Mouse (Mus musculus) right cerebral cortex, postnatal 14 days (tissue): ENCODE measurements at regions not wholly inside any gene's neighbourhood (a gene's known extent, or its start where the extent isn't known, plus 50 kb on each side); places are given as distances from the start of the nearest gene placed in this dataset.
"Not testable (repeated sequence)": the region's sequence is repeated elsewhere in the genome, so short reads cannot be mapped to it uniquely, and the experiment has no call there.

Experiments used
- DNase-seq: peaks from one replicate; pipeline ENCODE4 v3.0.0; 2022

DNA sequence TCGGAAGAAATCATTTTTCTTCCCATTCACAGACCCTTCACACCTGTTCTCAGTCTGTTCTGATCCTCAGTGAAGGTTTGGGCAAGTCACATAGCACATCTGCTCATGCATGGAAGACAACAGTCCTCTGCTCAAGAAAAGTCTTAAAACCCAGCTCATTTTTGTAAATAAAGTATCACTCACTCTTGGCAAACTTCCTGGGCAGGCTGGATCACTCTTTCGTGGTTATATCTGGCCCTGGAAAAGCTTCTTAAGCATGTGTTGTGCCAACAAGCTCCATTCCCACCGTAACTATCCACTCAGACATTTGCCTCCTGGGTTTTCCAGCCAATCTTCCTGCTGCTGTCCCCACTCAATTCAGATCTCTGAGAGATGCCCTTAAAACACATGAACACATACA lies 103.2 kb upstream of the Cep85l start:
- DNase-seq: no peak

DNA sequence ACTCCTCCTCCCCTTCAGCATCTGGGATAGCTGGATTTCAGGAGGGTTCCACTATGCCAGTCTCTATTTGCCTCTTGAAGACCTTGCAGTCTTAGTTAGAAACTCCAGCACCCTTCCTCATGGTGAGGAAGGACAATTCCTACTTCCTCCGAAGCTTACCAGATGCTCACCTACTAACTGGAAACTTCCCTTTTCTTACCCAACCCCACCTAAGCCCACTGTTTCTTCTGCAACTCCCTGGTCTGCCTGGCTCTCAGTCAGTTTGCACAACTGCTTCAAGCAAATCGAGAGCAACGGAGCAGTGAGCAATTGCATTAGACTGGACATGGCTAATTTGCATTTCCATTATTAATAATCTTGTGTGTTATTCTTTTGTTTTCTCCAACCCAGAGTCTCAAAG lies 90.5 kb upstream of the Cep85l start:
- no peak for DNase-seq

DNA sequence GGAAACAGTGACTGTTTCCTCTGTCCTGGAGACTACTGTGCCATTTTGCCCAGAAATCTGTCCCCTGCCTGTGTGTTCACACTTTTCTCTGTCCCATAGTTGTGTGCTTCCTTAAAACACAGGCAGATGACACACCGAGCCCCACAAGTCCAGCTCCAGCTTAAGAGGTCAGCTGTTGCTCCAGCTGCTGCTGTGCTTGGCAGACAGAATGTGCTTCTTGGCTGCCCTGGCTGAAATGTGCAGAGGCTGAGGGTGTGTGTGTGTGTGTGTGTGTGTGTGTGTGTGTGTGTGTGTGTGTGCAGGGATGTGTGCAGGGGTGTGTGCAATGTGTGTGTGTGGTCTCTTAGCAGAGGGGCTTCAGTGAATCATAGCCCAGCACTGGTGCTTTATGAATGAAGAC lies 89.9 kb upstream of the Cep85l start:
- DNase-seq: no peak

DNA sequence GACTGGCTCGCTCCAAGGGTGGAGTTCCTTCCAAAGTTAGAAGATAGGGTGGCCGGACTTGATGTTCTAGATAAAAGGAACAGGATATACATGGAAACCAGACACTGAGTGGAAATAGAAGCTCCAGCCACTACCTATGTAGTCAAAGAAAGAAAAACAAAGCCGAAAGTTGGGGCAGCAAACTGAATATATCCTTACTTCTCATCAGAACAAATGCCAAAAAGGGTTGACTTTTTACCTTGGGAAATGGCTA lies 88.5 kb upstream of the Cep85l start:
- DNase-seq: no peak

DNA sequence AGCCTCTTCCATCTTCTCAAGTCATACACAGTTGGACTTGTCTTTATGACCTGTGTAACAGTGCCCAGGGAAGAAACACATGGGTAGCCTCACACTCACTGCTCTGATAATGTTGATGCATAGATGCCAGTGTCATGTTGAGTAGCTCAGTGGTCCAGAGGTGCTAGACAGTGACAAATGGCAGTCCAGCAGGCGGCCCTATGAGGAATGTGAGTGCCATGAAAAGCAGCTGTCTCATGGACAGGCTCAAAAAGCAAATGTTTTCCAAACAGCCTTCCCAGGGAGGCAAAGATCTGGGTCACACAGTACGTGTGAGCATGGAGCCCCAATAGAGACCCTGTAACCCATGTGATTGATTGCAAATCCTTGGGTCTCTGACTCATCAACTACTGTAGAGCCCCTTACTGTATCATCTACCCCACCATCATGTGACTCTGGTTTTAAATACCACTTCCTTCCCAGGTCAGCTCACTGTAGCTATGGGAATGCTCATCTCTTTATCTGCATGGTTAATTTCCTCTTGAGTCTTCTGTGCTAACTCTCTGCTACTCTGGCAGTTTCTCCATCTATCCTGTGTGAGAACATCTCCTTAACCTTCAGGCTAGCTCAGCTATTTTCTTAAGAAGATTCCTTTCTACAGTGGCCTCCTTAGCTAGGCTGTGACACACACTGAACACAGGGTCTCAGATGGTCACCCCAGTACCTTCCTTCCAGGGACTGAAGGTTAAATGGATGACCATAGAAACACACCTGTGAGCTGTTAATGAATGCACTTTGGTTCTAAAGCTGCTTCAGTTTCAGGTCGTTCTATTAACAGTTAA lies 87.9 kb upstream of the Cep85l start:
- DNase-seq: no peak

DNA sequence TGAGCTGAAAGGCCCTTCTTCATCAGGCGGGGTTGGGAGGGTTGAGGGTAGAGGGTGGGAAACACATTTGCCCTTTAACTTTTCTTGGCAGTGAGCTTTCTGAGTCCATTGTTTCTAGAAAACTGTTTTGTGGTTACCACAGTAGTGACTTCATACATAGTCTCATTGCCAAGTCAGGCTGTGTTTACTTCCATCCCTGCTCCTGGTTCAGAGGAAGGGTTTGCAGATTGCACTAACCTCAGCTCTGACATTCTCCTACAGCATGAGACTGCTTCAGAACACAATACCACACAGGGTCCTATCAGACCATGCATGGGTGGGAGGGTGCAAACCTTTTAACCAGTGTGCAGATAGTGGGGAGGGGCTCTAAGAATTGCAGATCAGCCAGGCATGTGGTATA lies 87.1 kb upstream of the Cep85l start:
- no peak for DNase-seq

DNA sequence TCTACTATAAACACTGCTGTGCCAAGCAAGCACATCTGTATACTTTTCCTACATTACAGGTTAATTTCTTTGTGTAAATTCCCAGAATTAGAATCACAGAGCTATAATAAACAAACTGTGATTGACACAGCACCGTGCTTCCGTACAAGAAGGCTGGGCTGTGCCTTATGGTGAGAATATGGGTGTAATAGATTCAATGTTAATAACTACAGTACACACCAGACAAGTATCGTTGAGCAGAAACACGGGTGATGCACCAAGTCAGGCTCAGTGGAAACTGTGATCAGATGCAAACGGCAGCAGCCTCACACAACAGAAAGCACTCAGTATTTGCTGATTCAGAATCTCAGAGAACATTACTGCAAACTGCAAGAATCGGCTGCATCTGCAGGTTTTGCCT lies 86.5 kb upstream of the Cep85l start:
- no peak for DNase-seq

DNA sequence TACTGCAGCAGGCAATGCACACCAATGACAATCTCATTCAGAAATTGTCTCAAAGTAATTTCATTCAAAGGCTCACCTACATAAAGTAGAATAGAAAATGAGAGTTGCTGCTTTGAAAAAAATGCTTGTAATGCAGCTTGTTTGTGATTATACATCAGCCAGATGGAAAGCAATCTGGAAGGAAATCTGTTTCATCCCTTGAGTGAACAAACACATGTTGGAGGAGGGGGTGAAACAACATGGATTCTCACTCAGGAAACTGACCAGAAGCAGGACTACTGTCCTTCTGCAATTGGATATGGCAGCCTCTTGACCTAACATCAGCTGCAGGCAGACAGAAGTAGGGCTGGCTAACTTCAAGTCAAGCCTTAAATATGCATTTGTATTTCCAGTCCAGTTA lies 84.8 kb upstream of the Cep85l start:
- no peak for DNase-seq

DNA sequence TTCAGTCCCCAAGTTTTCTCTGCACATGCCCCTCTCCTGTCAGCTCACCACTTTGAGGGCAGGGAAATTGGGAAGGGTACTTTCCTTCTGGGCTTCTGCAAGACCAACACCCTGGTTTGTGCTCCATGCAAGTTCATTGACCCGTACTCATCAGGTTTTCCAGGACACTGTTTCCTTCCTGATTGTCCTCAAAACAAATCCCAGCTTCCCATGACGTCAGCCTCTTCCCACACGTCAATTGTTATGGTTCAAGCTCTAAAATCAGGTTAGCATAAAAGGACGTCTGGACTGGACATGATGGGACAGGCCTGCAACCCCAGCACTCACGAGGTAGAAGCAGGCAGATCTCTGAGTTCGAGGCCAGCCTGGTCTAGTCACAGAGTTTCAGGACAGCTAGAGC lies 84.3 kb upstream of the Cep85l start:
- DNase-seq: no peak

DNA sequence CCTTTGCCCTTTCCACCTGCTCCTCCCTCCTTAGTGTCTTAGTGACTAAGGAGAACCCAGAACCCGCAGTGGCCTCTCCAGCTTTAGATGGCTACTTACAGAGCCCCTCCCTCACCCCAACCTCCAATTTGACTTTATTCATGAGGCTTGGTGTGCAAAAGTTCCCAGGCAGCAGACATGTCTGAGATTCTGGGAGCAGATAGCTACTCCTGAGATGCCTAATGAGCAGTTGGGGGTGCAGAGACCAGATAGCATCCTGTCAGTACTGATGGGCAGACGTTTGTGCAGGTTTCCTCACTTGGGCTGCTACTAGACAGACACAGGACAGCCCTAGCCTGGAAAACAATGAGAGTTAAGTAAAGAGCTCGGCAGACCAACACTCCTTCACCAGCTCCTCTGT lies 83.7 kb upstream of the Cep85l start:
- no peak for DNase-seq

DNA sequence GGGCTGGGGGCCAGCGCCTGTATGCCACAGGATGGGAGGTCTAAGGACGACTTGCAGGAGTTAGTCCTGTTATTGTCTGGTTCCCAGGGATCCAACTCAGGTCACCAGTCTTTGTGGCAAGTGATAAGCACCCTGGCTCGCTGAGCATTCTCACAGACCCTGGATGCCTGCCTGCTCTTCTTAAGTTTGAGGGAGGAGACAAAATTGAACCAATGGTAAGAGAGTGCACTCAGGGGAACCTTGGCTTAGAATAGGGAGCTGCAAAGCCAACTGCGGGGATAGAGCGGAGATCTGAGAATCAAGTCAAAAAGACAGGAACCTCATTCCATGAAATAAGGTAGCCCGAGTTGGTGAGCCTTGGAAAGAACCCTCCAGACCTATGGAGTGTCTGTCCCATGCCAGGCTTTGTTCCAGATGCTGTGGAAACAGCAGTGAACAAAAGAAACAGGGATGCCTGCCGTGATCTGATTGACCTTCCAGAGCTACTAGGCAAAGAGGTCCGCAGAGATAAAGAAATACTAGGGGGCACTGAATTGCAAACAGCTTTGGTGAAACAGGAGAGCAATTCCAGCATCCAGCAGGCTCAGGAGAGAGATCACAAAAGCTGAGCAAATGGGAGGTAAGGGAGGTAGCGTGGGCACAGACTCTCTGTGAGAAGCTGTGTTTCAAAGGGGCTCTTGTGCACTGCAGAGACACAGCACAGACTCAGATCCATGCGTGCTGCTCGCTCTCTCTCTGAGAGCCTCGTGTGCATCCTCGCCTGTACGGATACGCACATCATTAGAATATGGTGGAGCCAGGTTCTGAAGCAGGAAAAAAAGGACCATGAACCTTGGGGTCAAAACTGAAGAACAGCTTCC lies 82.9 kb upstream of the Cep85l start:
- DNase-seq: peak; percentile 6

DNA sequence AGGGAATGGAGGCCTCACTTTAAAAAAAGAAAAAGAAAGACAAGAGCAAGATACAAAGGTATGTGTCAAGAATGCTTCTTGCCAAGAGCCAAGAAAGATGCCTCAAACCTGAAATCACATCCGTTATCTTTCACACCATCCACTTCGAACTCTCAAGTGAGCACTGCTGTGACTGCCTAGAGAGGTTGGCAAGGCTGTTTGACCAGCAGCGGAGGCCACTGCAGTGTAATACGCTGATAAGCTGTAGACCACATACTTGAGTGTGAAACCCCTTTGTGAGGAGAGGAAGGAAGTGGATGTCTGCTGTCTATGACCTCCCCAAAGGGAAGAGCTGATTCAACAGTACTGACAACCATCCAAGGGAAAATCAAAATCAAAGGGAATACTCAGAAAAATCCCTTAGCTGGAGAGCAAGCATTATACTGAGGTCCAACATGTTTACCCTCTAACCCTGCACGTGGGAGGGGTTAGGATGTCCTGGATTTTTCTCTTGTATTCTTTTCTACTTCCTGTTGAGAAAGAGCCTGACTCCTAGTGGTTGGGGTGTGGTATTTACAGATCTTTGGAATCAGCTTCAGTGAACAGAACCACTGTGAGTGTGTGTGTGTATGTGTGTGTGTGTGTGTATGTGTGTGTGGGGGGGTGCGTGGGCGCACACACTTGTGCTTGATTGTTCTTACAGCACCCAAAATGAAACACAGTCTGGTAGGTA lies 81.5 kb upstream of the Cep85l start:
- DNase-seq: no peak

DNA sequence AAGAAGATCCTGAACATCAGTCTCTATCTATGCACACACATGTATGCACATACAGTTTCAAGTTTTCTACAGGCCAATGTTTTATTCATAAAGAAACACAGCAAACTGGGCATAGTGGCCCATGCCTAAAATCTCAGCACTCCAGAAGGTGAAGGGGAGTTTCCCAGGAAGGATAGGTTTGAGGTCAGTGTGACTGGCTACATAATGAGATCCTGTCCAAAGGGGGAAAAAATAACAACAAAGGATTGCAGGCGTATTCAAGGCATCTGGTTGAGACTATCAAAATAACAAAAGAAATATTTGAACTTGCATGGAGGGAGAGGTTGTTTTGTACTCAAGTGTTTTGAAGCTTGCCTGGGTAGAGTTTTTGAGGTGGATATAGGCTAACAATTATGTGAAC lies 80.0 kb upstream of the Cep85l start:
- DNase-seq: not testable (repeated sequence)

DNA sequence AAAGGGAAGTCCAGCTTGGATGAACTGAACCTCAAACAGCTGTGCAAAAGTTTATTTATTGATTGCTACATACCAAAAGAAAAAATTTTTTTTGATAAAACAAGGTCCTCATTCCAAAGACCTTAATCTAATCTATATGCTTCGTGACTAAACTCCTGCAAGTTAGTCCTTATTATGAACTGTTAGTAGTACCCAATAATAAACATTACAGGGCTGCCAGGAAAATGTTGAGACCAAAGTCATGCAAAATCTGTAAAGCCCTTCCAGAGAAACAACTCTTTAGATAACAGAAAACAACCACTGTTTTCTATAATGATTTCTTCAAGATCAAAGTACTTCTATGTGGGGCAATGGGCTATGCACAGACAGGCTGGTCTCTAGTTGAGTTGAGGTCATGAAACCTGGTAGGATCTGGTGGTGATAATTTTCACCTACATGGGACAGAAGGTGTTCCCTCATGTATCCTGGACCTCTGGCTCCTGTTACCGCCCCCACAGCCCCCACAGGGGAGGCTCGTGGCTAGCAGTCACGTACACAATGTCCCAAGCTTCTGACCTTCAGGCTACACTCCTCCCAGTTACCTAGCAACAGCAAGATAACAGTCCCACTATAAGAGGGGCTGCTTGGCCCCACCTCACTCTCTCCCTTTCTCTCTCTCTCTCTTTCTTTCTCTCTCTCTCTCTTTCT lies 76.4 kb upstream of the Cep85l start:
- DNase-seq: no peak

DNA sequence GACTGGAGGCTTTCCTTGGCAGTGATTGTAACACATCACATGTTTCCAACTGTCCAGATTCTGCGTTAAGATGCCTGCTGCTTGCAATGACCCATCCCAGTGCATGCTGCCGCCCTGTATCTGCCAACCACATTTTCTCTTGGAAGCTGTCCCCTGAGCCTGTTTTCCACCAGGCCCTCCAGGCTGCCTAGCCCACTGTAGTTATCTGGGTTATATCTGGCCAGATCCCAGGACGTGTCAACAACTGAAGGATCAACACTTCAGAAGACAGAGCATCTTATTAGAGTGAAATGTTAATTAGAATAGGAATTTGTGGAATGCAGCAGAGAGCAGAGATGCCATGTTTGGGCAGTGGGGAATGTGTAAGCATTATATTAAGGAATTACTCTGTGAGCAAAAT lies 65.0 kb upstream of the Cep85l start:
- DNase-seq: no peak

DNA sequence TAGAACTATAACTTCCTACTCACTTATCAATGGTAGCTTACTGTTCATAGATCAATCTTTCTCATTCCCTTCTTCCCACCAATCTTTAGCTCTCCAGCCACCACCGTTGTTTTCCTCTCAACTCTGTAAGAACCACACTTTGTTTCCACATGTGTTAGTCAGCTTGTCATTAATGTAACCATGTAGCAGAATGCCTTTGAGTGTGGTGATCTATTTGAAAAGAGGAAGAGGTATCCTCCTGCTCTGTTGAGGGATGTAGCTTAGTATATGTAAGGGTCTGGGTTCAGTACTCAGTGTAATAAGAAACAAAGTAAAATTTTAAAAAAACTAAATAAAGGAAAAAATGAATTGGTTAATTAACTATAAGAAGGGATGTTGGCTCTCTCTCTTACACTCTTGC lies 63.7 kb upstream of the Cep85l start:
- no peak for DNase-seq

DNA sequence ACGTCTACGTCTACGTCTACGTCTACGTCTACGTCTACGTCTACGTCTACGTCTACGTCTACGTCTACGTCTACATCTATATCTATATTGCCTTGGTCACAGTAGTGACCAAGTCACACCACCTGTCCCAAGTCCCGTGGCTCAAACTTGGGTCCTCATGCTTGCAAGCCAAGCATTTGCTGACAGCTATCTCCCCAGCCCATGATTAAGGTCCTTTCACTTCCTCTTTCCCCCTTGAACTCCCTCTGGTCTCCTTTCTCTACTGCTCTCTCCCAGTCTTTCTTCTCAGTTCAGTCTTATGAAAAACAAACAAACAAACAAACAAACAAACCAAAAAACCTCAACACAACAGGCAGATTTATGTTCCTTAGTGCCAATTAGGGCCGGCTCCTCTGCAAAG lies 63.2 kb upstream of the Cep85l start:
- DNase-seq: no peak

DNA sequence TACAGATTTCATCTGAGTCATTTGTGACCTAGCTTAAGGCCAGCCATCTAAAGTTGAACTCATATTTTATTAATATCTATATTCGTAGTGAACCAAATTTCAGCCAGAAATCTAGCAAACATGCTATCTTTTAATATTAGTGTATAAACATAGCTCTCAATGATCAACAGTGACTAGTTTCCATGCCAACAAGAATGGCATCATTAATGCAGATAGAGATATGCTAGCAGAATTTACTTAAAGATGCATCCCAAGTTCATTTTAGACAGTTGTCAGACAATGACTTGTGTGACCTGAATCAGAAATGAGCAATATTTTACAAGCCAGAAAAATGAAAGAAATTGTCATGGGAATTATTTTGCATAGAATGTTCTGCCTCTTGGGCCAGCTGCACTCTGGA lies 60.5 kb upstream of the Cep85l start:
- no peak for DNase-seq

DNA sequence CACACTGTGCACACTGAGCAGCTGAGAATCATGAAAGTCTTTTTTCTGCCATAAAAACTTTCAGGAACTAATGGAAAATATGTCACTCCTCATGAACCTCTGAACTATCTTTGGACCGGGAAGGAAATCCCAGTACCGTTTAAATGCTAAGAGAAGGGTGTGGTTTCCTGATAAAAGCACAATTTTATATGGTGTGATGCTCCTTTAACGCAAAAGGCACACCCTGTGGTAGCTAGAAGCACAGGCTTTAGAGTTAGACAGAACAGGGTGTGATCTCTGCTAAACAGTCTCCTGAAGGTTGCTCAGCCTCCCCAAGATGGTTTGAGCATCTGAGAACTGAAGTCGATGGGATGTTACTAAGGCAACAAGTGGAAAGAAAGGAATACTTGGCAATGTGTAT lies 58.6 kb upstream of the Cep85l start:
- DNase-seq: no peak

DNA sequence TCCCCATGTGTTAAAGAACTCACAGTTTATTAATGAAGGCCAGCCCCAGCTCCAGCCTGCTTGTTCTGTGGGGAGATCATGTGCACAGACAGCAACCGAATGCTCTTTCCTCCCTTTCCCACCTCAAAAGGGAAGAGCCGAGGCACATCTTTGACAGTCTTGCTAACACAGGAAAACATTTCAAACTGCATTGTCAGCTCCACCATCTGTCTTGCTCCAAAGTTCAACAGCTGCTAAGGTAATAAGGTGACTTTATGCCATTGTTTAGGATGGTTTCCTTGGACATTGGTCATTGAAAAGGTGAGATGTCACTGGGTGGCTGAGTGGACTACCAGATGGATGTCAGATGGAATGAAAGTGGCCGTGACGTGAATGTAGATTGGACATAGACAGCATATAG lies 58.0 kb upstream of the Cep85l start:
- no peak for DNase-seq

DNA sequence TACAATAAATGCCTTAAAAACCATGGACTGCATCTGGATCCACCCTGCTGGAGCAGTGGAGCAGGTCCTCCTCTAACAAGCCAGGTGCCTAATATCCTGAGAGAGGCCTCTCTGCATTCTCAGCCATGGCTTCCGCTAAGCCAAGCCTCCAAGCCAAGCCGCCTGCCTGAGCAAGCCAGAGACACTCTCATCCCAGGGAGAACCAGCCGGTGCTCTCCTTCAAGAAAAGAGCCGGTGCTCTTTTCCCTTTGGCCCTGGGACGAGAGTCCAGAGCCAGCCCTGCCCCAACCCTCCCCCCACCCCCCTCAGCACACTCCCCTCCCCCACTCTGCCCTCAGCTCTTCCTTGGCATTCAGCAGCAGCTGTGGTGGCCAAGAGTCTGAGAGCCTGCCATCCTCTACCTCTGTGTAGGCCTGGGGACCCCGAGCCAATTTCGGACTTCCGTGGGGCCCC lies 56.3 kb upstream of the Cep85l start:
- no peak for DNase-seq

DNA sequence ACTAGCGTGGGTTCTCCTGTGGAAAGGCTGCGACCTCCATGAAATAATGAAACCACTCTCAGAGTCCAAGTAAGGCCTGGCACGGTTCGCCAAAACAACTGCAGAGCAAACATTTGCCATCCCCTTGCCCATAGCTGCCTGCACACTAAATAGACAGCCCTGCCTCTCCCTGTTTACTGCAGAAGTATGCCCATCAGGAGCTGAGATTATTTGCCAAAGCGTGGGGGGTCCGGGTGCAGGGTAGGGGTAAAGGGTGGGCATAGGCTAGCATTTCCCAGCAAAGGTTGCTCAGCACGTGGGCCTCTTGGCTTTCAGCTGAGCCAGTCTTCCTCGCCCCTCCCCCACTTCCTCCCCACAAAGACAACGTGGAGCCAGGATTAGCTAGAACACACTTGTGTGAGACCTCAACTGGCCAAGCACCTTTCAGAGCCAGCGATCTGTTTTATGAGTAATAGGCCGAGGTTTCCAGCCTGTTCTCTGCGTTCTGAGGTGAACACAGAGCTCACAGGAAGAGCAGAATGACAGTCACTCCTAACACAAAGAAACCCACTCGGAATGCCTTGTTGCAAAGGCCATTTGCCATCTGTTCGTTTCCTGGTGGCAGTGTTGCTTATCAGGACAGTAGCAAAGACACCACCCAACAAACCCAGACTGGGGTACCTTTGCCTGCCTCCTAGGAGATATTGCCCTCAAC lies 55.6 kb upstream of the Cep85l start:
- peak; percentile 64 for DNase-seq
